Mouse (Mus musculus) ovary, postnatal 10 days (tissue): Measurements from ENCODE around the gene Gpc6.

Source experiments
- DNase-seq: peaks from one replicate; pipeline ENCODE4 v3.0.0; 2022; ENCODE audit warnings: low spot score

Gene Gpc6

DNA sequence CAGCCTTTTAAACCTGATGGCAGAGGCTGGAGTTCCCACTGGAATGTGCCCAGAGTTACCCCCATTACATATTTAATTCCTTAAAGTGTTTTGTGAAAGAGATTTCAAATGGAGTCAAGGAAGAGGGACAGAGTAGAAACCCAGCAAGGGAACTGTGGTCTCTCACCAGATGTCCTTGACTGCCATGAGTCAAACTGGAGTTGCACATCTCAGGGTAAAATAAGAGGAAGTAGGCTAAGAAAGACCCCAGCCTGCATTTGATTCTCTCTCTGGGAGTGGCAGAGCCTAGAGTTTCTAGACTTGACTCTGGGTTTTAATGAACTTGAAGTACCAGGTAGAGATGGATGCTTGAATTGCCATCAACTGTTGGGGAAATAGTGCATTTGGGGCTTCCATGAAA, 946.2 kb downstream of the Gpc6 start:
- no peak for DNase-seq

- no peak for DNase-seq
Measured at GRCm38 (mm10) chr14:117879313-117879712, 954.2 kb downstream of the Gpc6 start.

GRCm38 (mm10) chr14:117881112-117881511, 956.0 kb downstream of the Gpc6 start:
- no peak for DNase-seq

DNA sequence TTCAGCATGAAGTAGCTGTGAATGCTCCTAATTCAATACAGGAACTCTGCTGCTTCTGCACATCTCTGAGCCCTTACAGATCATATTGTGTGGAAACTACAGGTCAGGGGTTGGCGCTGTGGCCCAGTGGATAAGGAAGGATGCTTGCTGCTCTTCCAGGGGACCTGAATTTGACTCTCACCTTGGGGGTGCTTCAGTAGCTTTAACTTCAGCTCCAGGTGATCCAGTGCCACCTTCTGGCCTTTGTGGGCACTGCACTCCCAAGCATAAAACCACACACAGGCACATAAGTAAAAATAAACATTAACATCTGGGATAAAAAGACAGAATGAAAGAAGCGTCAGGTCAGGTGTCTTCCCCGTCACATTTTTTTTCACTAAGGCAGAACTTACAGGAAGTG, 957.1 kb downstream of the Gpc6 start:
- DNase-seq: no peak

DNA sequence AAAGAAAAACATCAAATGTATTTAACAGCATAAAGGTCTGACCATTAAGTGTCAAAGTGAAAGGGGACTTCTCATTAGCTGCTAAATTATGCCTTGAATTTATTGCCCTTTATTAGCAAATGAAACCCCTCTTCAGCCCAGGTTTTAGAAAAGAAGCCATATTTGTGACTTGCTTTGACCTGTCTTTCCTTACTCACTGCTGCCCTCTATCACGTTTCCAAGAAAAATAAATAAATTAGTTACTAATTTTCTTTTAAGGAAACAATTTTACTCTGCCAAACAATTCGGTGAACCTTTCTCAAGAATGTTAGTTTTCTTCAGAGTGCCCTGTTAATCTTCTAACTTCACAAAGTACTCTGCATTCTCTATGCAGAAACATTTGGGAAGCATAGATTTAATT, 964.5 kb downstream of the Gpc6 start:
- no peak for DNase-seq

- no peak for DNase-seq
Measured at GRCm38 (mm10) chr14:117891426-117891825, 966.3 kb downstream of the Gpc6 start.

DNA sequence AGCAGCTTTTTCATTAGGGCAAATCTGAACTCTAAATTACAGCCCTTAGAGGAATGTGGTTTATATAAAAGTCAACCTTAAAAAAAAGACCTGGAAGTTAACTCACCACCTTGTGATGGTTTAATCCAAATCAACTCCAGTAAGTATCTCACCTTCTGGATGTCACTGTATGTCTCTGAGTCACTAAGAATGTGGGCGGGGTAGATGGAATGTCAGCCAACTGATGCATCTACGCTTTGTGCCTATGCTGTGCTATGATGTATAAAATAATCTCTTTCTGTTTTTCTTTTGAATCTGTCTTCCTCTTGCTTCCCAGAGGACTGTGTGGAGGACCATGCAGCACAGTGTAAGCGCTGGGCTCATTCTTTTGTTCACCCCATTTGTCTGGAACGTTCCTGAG, 966.9 kb downstream of the Gpc6 start:
- no peak for DNase-seq

DNA sequence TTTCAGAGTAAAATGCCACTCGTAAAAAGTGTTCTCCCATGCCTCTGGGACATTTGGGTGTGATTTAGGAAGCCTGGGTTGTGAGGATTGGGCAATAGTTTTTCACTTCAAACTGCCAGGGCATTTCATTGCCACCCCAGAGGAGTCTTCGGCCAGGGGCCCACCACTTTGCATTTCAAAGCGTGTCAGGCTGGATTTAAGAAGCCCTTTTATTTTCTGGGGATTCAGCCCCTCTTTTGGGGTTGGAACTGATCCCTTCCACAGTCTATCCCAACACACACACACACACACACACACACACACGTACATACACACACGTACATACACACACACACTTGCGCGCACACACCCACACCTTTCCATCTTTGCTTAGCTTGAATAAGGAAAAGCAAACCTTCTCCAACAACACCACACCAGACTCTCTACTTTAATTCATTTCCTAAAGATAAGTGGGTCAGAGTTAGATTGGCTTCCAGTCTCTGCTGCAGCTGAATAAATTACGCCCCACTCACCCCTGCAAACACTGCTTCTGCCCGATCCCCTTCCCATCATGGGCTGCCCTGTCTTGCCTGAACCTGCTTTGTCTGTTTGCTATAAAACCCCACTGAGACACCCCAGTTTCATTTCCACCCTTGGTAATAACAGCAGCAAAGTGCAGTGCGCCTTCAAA, 969.9 kb downstream of the Gpc6 start:
- DNase-seq: no peak

DNA sequence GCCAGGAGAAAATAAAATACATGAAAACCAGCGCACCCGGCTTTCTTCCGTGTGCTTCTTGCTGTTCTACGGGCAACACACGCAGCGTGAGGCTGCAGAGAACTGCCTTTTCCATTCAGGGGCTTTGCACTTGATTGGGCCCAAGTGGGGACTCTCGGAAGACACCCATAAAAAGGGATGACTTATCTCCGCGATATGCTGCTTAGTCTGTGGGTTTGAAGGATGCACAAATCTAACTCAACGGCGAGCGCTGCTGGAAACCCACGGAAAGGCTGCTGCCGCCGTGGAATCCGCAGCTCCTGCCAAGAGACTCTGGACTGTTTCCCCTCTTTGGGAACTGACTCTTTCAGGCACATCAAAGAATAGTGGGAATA, 970.4 kb downstream of the Gpc6 start:
- DNase-seq: no peak

- DNase-seq: no peak
Measured at GRCm38 (mm10) chr14:117904300-117904699, 979.2 kb downstream of the Gpc6 start.

DNA sequence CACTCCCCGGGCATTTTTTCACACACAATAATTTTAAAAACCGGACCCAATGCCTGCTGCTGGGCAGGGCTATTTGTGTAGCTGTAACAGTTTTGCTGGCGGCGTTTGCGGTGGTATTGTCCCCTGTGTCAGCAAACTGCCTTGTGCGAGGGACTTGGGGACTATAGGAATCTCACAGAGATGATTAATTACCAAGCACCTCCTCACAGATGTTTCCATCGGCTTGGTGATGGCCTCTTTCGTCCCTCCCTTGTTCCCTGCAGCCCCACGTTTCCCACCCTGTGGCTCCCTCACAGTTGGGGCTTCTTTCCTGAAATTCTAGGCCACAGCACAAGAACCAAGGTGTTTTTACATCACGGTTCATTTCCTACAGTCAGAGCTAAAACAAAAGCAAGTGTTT, 980.6 kb downstream of the Gpc6 start:
- DNase-seq: no peak

DNA sequence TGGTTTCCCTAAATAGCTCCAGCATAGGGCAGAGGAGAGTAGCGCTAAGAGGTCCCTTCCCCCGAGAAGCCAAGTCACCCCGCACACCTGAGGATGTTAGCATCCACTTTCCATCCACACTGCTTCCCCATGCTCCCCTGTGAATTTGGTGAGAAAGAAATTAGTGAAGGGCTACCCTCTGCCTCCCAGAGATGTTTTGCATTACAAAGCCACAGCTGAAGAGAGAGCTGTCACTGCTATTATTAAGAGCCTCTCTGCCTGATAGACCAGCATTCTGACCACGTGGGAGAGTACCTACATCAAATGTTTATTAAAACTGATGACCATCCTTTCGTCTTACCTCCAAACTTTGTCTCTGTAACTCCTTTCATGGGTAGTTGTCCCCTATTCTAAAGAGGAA, 981.2 kb downstream of the Gpc6 start:
- DNase-seq: no peak

DNA sequence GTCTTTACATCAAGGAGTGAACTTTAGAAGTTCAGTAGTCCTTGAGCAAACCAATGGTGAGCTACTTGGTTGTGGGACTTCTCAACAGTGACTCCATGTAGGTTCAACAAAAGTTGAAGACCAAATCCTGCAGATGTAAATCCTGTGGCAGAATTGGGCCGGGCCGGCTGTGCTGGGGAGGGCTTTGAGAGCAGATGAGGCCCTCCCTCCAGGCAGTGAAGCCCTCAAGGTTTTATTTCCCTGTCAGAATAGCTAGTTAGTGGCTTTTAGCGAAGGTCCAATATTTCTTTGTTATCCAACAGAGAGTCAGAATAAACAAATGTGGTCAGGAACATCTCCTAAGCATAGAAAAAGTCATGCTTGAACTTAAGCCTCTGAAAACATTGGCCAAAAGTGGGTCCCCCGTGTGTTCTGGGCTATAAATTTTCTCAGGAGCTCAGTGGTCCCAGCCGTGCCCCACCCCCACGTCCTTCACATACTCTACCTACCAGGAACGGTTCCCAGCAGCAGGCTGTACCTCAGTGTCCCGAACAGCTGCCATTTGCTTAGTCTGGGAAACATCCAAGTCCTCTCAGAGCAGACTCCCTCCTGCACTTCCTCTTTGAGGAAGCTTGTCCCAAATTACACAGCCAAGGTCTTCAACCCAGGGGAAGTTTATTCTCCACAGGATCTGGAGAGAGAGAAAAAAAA, 983.3 kb downstream of the Gpc6 start:
- DNase-seq: no peak

GRCm38 (mm10) chr14:117909046-117909445, 983.9 kb downstream of the Gpc6 start:
- no peak for DNase-seq

- no peak for DNase-seq
Measured at GRCm38 (mm10) chr14:117910323-117910722, 985.2 kb downstream of the Gpc6 start.

- DNase-seq: no peak
Measured at GRCm38 (mm10) chr14:117912624-117913270, 987.6 kb downstream of the Gpc6 start.

GRCm38 (mm10) chr14:117916577-117916976, 991.5 kb downstream of the Gpc6 start:
- DNase-seq: no peak

GRCm38 (mm10) chr14:117918724-117919123, 993.6 kb downstream of the Gpc6 start:
- no peak for DNase-seq

- DNase-seq: no peak
Measured at GRCm38 (mm10) chr14:117919612-117920011, 994.5 kb downstream of the Gpc6 start.

DNA sequence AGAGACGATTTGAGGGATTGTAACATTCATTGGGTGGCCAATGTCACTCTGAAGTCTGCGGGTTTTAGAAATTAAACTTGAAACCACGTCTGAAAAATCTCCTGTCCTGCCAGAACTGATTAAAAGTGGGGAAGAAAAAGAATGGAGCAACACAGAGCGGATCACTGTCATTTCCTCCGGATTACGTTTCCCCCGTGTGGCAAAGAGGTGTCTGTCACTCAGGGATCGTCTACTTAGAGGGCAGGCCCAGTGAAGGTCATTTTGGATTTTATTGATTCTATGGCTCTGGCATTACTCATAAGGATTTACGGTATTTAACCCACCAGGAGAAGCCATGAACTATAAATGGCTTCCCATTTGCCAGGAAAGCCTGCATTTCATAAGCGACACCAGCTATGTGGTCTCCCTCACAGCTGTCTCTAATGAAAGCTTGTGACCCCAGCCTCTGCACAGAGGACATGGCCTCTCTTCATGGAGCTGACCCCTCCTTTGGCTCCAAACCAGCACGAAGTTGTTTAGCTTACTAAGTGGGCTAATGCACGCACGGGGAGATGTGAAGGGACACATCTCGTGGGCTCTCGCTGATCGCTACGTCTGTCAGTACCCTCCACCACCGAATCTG, 996.4 kb downstream of the Gpc6 start:
- no peak for DNase-seq

DNA sequence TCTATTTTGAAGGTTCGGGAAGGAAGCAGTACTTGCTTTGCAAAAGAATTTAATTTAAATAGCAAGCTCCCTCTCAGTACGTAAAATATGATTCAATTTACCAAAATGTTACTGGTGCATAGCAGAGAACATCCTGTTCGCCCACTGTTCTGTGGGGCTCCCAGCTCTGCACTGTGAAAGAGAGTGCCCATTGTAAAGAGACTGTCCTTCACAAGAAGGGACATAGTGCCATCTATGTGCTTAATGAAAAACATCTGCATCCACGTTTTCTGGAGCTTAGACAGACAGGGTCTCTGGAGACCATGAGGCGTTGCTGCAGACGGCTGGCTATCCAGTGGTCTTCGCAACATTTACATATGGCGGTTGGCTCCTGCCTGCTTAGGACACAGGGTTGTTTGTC, 998.6 kb downstream of the Gpc6 start:
- no peak for DNase-seq

DNA sequence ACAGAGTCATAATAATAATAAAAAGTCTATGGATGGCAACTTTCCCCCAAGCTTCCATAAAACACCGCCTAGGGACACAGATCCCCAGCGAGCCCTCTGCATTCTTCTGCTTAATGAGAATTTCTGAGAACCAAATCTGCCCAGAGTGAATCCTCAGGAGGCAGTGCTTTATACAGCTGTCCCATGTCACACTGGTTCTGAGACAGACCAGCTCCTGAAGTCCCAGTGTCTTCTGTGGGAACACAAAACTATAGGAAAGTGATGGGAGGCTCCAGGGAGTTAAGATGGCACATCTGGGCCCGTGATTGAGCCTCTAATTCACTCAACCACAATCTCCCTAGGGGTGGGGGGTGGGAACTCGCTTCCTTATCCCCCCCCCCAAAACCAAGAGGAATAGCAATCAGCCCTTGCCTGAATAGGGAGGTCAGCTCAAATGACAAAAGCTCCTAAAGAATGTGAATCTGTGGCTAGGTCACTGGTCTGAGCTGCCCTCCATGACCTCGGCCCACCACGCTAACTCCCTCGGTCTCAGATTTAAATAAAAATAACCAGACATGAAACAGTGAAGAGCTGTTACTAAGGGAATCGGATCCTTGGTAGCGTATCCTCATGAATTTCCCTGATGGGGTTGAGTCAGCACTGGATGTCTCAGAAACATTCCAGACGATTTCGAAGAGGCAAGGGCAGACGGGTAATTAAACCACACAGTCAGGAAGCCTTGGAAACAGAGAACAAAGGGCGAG, 1005.2 kb downstream of the Gpc6 start:
- DNase-seq: no peak
